Mouse (Mus musculus) forebrain, embryonic 12.5 days (tissue): ENCODE data around the gene Kcnj4. TPM values are rescaled to one million over a fixed set of nuclear protein-coding genes. Genes with fewer than 3 reads are reported as not detected.

Experiments
- ATAC-seq: fragments of 200-750 bp; cut with Nextera tagmentation; 2 replicates; pipeline ENCODE4 v1.8.0; 2017; ENCODE audit warnings: moderate TSS enrichment; ENCODE audit not compliant: low FRiP score
- H3K27ac ChIP-seq: fragments of 300-500 bp; sonication (generic); 2 replicates; pipeline ENCODE4 v1.5.1; 2016; ENCODE audit warnings: mild to moderate bottlenecking
- H3K27me3 ChIP-seq: fragments of 300-500 bp; sonication (generic); 2 replicates; pipeline ENCODE4 v1.6.1; 2016; ENCODE audit warnings: mild to moderate bottlenecking
- H3K36me3 ChIP-seq: fragments of 300-500 bp; sonication (generic); replicated peaks from 2 replicates; pipeline ENCODE4 v1.6.1; 2016; ENCODE audit warnings: mild to moderate bottlenecking
- H3K4me1 ChIP-seq: fragments of 300-500 bp; sonication (generic); 2 replicates; pipeline ENCODE4 v1.6.1; 2016
- H3K4me2 ChIP-seq: fragments of 300-500 bp; sonication (generic); 2 replicates; pipeline ENCODE4 v1.6.1; 2016; ENCODE audit warnings: mild to moderate bottlenecking, moderate library complexity
- H3K4me3 ChIP-seq: fragments of 300-500 bp; sonication (generic); replicated peaks from 2 replicates; pipeline ENCODE4 v1.5.1; 2016; ENCODE audit warnings: mild to moderate bottlenecking
- H3K9ac ChIP-seq: fragments of 300-500 bp; sonication (generic); 2 replicates; pipeline ENCODE4 v1.6.1; 2016; ENCODE audit warnings: mild to moderate bottlenecking
- H3K9me3 ChIP-seq: fragments of 300-500 bp; sonication (generic); 2 replicates; pipeline ENCODE4 v1.6.1; 2016
- WGBS: fragments of 180-500 bp; shearing (Covaris S2); methylation state at CpG from one replicate; pipeline ENCODE4 v1.1.7; 2016; 5-methylcytosine and 5-hydroxymethylcytosine counted together
- polyA plus RNA-seq: library from polyadenylated mRNA; unstranded; fragments of >200 nt; fragmentation: Nextera tagmentation; extraction: Ambion mirVana; gene quantifications from 2 replicates; pipeline ENCODE4 v1.2.1, GENCODE M21; 2016

Kcnj4 gene
- polyA plus RNA-seq, 1 experiment from 2014 or later: not detected

DNA sequence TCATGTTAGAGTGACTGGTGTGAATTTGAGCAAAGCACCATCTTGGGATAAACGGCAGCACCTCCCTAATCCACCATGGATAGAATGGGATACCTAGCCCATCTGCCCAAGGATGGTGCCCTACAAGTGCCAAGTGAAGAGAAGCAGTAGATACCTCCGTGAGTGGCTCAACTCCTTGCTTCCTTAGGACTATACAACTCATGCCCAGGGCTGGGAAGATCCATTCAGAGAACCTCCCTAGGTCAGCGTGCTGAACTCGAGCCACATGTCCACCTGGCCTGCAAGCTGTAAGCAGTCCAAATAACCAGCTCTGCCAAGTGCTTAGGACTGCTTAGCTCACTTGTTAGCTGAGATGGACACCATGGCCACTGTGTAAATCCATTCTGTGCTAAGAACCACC lies 22.2 kb upstream of the Kcnj4 start:
- 79% methylated on average over 4 of the region's 4 CpGs for WGBS
- Histone ChIP-seq H3K27ac (no peak overlapping the region), H3K27me3 (no peaks in the 10 kb centered on the region), H3K4me3 (no peak overlapping the region), H3K4me1 (no peaks in the 10 kb centered on the region), H3K36me3 (peaks cover 66% of the 10 kb centered on the region), H3K9me3 (no peaks in the 10 kb centered on the region), H3K9ac (no peak overlapping the region), H3K4me2 (no peak overlapping the region)
- ATAC-seq: 0 out of 2 replicates have a peak, but pooled peaks have one; percentile 31

DNA sequence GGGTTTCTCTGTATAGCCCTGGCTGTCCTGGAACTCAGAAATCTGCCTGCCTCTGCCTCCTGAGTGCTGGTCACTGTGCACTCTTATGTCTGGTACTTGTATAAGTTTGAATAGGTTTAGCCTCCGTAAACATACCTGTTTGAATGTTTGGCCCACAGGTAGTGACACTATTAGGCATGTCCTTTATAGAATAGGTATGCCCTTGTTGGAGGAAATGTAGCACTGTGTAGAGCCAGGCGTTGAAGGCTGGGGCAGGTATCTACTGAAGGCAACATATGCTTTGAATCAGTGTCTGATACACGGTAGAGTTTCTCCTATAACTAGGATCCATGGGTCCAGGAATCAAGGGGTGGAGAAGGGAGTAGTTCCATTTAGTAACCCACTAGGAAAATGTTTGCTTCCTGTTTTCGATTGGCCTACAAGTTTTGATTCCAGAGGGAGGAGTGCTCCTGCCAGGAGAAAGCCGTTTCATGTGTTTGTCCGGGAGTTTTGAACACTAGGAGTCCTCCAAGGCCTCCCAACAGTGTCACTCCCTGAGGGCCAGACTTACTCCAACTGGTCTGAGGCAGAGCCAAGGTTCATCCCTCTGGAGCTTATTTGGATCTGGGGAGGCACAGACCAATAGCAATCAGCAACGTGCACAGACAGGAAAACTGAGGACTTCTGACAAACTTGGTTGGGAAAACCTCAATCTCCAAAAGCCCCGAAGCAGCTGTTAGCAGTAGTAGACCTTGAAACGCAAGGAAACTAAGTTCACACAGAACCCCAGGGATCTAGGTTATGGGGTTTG lies 21.1 kb upstream of the Kcnj4 start:
- Histone ChIP-seq H3K9me3 (no peaks in the 10 kb centered on the region), H3K27me3 (no peaks in the 10 kb centered on the region), H3K4me1 (no peaks in the 10 kb centered on the region), H3K4me3 (no peak overlapping the region), H3K4me2 (no peak overlapping the region), H3K9ac (no peak overlapping the region), H3K27ac (0 out of 2 replicates have a peak overlapping the region, but pooled peaks have one; percentile 16), H3K36me3 (peaks cover 55% of the 10 kb centered on the region)
- WGBS: 69% methylated on average over 9 of the region's 9 CpGs
- ATAC-seq: no peak

DNA sequence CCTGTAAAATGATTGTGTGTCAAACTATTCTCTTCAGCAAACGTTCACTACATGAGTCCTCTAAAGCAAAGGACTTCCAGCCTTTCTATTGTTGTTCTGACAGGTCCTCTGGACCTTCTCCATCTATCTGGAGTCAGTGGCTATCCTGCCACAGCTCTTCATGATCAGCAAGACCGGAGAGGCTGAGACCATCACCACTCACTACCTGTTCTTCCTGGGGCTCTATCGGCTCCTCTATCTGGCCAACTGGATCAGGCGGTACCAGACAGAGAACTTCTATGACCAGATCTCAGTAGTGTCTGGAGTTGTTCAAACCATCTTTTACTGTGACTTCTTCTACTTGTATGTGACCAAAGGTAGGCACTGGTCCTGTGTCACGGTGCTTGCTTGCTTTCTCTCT lies 20.5 kb upstream of the Kcnj4 start:
- H3K4me3 ChIP-seq: no peak overlapping the region
- 90% methylated on average over 5 of the region's 5 CpGs for whole genome bisulfite sequencing
- H3K27ac ChIP-seq: no peak overlapping the region
- ATAC-seq: no peak
- no peaks in the 10 kb centered on the region for H3K9me3 ChIP-seq
- peaks cover 49% of the 10 kb centered on the region for H3K36me3 ChIP-seq
- H3K4me2 ChIP-seq: no peak overlapping the region
- H3K9ac ChIP-seq: no peak overlapping the region
- no peaks in the 10 kb centered on the region for H3K4me1 ChIP-seq
- no peaks in the 10 kb centered on the region for H3K27me3 ChIP-seq

DNA sequence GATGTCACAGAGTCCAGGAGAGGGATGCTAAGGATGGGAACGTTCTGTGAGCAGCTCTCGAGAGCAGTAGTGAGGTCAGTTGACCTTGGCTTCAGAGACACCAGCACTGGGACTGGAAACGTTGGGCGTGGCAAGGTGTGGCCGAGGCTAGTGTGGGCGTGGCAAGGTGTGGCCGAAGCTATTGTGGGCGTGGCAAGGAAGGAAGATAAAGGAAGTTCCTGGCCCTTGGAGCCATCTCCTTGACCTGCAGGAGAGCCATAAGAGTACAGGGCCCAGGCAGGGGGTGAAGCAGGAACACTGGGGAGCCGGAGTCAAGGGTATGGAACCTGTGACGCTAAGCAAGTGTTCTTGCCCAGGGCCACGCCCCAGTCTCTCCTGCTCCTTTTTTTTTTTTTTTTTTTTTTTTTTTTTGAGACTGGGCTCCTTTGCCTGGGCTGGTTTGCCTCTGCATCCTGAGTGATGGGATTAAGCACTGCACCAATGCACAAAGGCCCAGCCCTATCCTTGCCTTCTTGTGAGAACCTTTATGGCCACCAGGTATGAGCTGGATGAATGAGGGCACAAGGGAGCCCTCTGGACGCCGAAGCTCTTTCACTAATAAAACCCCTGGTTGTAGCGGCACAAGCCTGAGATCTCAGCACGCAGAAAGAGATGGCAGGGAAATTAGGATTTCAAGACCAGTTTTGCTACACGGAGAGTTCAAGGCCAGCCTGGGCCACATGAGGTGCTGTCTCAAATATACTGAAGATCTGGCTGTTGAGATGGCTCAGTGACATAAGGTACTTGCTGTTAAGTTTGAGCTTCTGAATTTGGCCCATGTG lies 14.6 kb upstream of the Kcnj4 start:
- no peaks in the 10 kb centered on the region for H3K9me3 ChIP-seq
- no peaks in the 10 kb centered on the region for H3K36me3 ChIP-seq
- H3K4me1 ChIP-seq: peaks cover 18% of the 10 kb centered on the region
- WGBS: 55% methylated on average over 15 of the region's 16 CpGs
- H3K9ac ChIP-seq: no peak overlapping the region
- peaks cover 49% of the 10 kb centered on the region for H3K27me3 ChIP-seq
- no peak overlapping the region for H3K4me2 ChIP-seq
- no peak for ATAC-seq
- no peak overlapping the region for H3K4me3 ChIP-seq
- H3K27ac ChIP-seq: no peak overlapping the region

DNA sequence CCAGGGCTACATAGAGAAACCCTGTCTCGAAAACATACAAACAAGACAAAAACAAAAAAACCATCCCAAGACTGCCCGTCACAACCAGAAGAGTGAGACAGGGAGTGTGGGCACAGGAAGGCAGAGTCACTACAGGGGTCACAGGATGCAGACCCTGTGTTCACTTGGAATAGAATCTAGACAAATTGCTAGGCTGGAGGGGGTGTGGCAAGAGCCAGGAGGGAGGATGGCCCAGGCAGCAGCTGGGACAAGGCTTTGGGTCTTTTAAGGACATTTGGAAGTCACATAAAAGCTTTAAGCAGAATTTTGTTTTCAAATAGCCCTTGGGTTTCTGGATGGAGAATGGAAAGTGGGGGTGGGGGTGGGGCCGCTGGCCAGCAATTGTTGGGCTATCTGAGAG lies 13.5 kb upstream of the Kcnj4 start:
- Histone ChIP-seq H3K9me3 (no peaks in the 10 kb centered on the region), H3K4me1 (peaks cover 18% of the 10 kb centered on the region), H3K27me3 (peaks cover 60% of the 10 kb centered on the region), H3K9ac (no peak overlapping the region), H3K4me2 (no peak overlapping the region), H3K27ac (no peak overlapping the region), H3K4me3 (no peak overlapping the region), H3K36me3 (no peaks in the 10 kb centered on the region)
- WGBS: 89% methylated on average over 3 of the region's 3 CpGs
- no peak for ATAC-seq

DNA sequence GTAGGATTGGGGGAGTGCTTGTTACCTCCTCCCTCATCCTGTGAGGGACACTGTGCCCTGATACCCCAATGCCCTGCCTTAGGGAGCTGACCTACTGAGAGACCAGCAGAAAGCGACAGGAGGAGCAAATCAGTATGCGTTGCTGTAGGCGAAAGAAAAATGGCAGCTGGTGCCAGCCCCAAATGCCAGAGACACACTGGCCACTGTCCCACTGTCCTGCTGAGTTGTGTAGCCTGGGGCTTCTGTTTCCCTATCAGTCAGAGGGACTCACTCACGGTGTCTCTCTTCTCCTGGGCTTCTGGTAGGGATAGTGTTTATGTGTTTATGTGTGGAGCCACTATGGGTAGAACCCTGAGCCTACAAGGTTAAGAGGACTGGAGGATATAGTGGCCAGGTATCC lies 12.7 kb upstream of the Kcnj4 start:
- Histone ChIP-seq H3K4me3 (no peak overlapping the region), H3K9ac (no peak overlapping the region), H3K4me1 (peaks cover 18% of the 10 kb centered on the region), H3K4me2 (no peak overlapping the region), H3K9me3 (no peaks in the 10 kb centered on the region), H3K36me3 (no peaks in the 10 kb centered on the region), H3K27ac (no peak overlapping the region), H3K27me3 (peaks cover 68% of the 10 kb centered on the region)
- ATAC-seq: no peak
- 72% methylated on average over 4 of the region's 4 CpGs for WGBS

DNA sequence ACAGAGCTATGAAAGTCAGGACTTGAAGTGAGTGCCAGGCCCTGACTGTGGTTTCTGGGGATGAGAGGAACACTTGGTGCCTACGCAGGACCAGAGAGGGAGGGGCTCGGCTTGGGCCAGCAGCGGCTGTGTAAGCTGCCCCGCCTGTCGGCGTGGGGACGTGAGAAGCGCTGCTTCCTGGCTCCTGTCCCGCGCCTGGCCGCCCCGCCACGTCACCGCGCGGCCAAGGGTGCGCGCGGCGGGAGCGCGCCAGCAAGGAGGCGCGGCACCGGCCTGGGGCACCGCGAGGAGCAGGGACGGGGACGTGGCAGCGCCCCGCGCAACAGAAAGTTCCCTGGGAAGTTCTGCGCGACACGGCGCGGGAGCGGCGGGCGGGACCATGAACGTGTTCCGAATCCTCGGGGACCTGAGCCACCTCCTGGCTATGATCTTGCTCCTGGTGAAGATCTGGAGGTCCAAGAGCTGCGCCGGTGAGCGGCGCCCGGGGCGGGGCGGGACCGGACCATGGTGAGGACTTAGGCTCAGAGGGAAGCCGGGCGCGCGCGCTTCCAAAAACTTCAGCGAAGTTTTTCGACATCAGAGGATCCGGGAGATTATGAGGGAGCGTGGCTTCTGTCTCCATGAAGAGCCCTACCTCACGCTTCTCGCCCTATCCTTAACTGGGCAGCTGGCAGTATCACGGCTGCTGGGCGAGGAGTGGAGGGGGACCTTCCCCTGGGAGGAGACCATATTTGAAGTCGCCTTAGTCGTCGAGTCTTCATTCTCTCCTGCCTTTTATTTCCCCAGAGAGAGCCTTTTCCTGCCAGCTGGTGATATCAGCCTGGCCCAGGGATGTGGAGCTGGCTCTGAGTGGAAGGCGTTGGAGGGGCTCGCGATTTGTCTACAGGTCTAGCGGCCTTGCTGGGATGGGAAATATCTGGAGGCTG lies 11.4 kb upstream of the Kcnj4 start, which contains the start of gene Kdelr3:
TSS of gene Kdelr3 (plus strand) at position 241 of the 926 bp plus-strand sequence.
- H3K27me3 ChIP-seq: peaks cover 80% of the 10 kb centered on the region
- peak within 1 kb of the TSS; percentile 93 for H3K4me2 ChIP-seq
- ATAC-seq: peak; percentile 48; the same call in 1 of the 2 replicates
- peak within 1 kb of the TSS; percentile 56 for H3K9ac ChIP-seq
- H3K27ac ChIP-seq: no peak within 1 kb of the TSS
- no peaks in the 10 kb centered on the region for H3K9me3 ChIP-seq
- peak within 1 kb of the TSS; percentile 50 for H3K4me3 ChIP-seq
- H3K36me3 ChIP-seq: no peaks in the 10 kb centered on the region
- 1% methylated on average over 69 of the region's 71 CpGs for WGBS
- H3K4me1 ChIP-seq: peaks cover 28% of the 10 kb centered on the region

DNA sequence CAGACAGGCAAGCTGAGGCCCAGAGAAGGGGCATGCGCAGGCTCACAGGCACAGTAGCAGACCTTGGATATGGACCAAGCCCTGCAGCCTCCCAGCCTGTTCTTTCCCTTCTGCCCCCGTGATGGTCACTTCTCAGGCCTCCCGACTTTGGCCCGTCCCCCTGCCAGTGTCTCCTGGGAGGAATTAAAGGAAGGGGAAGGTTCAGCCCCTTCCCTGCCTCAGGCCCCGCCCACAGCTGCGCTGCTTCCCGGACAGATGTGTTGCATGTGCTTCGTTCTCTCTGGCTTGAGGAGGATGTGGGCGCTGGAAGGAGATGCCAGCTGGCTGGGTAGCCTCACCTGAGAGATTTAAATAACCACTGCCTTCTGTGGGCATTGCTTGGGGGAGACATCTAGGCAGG lies 8.9 kb upstream of the Kcnj4 start:
- Histone ChIP-seq H3K9me3 (no peaks in the 10 kb centered on the region), H3K4me3 (no peak overlapping the region), H3K36me3 (no peaks in the 10 kb centered on the region), H3K27ac (no peak overlapping the region), H3K4me1 (peaks cover 35% of the 10 kb centered on the region), H3K27me3 (peaks cover 99% of the 10 kb centered on the region), H3K9ac (no peak overlapping the region), H3K4me2 (no peak overlapping the region)
- WGBS: 8% methylated on average over 9 of the region's 9 CpGs
- ATAC-seq: no peak

DNA sequence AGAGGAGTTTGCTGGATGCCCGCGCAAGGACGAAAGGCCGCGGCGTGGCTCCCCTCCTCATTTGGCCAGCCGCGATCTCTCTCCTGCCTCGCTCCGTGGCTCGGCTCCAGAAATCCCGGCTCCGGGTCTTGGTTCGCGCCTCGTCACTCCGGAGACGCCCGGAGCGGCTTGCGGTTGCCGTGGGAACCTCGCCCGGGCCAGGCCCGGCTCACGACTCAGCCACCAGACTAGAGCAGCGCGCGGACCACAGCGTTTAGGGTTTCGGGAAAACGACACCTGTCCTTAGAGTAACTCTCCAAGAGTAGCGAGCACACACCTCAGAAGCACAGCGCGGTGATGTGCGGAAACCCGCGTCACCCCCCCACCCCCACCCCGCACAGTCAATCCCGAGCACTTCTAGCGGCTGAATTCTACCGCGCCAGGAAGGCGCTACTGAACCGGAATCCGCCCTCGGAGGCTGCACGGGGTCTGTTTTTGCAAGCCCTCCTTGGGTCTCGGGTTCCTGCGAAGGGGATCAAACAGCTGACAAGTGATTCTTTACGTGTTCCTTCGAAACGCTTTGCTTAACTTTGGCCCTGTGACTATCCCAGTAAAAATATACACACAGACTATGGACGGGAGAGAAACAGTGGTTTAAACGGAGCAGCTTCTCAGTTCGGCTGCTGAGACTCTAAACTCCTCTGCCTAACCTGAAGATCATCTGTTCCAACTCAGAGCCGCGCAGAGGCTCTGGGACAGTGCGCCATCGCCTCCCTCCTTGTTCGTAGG lies 6.7 kb upstream of the Kcnj4 start:
- no peaks in the 10 kb centered on the region for H3K9me3 ChIP-seq
- peak overlapping the region; percentile 44 for H3K4me3 ChIP-seq
- H3K9ac ChIP-seq: peak overlapping the region; percentile 48
- H3K27ac ChIP-seq: no peak overlapping the region
- ATAC-seq: peak; percentile 88
- under 1% methylated on average over 61 of the region's 61 CpGs for WGBS
- peaks cover 38% of the 10 kb centered on the region for H3K4me1 ChIP-seq
- peaks cover 99% of the 10 kb centered on the region for H3K27me3 ChIP-seq
- H3K4me2 ChIP-seq: peak overlapping the region; percentile 79
- H3K36me3 ChIP-seq: no peaks in the 10 kb centered on the region

DNA sequence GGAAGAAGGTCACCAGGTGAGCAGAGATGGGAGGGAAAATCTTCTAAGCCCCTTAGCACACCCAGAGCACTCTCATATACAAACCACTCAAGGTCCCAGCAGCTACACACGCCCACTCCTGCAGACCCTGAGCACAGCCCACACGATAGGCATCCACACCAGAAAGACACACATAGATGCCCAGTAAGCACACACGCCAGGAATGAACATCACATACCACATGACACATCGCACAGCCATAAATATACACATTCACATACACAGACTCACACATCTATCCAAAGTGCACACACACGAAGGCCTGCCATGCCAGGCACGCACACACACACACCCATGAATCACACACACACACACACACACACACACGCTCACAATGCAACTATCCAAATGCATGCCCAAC lies 5.4 kb upstream of the Kcnj4 start:
- Histone ChIP-seq H3K9me3 (no peaks in the 10 kb centered on the region), H3K4me2 (no peak overlapping the region), H3K27ac (no peak overlapping the region), H3K4me3 (no peak overlapping the region), H3K36me3 (no peaks in the 10 kb centered on the region), H3K27me3 (peaks cover 98% of the 10 kb centered on the region), H3K9ac (no peak overlapping the region), H3K4me1 (peaks cover 36% of the 10 kb centered on the region)
- ATAC-seq: no peak
- 78% methylated on average over 7 of the region's 7 CpGs for WGBS

DNA sequence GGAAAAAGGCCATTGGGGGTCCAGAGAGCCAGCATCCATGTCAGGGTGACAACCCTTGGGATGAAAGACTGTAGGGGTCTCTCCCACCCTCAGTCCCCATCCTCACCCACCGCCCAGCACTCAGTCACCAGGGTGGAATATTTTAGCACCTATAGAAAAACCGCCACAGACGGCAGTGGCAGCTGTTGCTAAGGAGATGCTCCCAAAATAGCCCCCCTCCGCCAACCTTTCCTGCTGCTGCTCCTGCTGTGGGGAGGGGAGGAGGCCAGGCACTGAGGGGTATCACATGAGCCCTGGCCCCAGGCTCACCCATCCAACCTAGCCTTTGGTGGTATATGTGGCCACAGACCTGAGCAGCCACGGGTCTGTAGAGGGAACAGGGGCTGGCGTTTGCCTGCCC lies 5.0 kb upstream of the Kcnj4 start:
- H3K4me3 ChIP-seq: no peak overlapping the region
- H3K27me3 ChIP-seq: peaks cover 98% of the 10 kb centered on the region
- ATAC-seq: no peak
- no peak overlapping the region for H3K9ac ChIP-seq
- no peaks in the 10 kb centered on the region for H3K9me3 ChIP-seq
- H3K36me3 ChIP-seq: no peaks in the 10 kb centered on the region
- 34% methylated on average over 6 of the region's 6 CpGs for WGBS
- H3K4me1 ChIP-seq: peaks cover 40% of the 10 kb centered on the region
- H3K4me2 ChIP-seq: no peak overlapping the region
- no peak overlapping the region for H3K27ac ChIP-seq
